Mouse (Mus musculus) adrenal gland, postnatal 10 days (tissue): Measurements from ENCODE around the gene Fam181b. TPM values are rescaled to one million over a fixed set of nuclear protein-coding genes. Genes with fewer than 3 reads are reported as not detected.

Source experiments
- total RNA-seq, 2 experiments: library from RNA; stranded (reverse); gene quantifications; 2 replicates each; pipeline ENCODE4 v1.2.3; 2021

Fam181b gene
- total RNA-seq, 2 experiments from 2014 or later = 3.1 to 7.2 TPM

Other genes with a start within 250 kb of the Fam181b start
- gene Ddias, start 205.6 kb upstream of the Fam181b start, total RNA-seq = 1 to 10 TPM; 1.7 to 3.4 TPM
- 10 to 100 TPM; 34.2 to 39.0 TPM for gene Prcp, start 205.4 kb upstream of the Fam181b start, total RNA-seq